Mouse (Mus musculus): ENCODE results near the gene Shtn1. TPM values are rescaled to one million over a fixed set of nuclear protein-coding genes. Genes with fewer than 3 reads are reported as not detected.

Shtn1 gene
- total RNA-seq, 2 experiments from 2014 or later, result 18.7 to 19.7 TPM

- no peak for DNase-seq (ENCODE audit: low spot score in 2 of 2)
Observed at GRCm38 (mm10) chr19:59052783-59053490, 23.0 kb downstream of the Shtn1 start.

DNA sequence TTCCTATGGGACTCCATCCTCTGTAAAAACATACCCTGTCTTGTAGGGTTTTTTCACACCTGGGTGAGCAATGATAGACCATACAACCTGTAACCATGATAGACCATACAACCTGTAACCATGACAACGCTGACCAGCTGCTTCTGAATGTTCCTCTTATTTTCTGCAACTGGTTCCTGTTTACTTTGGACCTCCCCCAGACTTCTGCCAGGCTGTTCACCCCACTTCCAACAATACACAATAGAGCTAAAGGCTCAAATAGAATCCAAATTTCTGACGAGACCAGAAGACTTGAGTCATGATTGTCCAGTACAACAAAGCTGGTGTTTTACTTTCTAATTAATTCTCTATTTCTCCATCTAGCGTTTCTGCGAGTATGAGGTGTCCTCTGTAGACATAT, 23.8 kb downstream of the Shtn1 start:
- DNase-seq (ENCODE audit: low spot score in 2 of 2), result no peak

DNA sequence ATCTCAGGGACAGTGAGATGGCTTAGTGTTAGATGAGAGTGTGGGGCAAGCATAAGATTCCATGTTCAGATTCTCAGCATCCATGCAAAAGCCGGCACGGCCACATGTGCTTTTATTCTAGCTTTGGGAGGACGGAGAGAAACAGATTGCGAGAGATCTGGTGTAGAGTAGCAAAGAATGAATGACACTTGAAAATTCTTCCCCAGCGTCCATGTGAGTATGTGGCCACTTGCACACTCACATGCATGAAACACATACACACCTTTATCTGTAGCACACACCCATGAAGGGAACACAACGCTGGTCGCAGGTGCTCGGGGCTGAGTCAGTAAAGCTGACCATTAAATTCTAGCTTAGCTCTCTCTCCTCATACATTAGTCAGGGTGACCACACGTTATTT, 24.3 kb downstream of the Shtn1 start:
- DNase-seq (ENCODE audit: low spot score in 2 of 2), result no peak

- DNase-seq (ENCODE audit: low spot score in 2 of 2), result no peak
Observed at GRCm38 (mm10) chr19:59048852-59049251, 27.0 kb downstream of the Shtn1 start.

GRCm38 (mm10) chr19:59047511-59047910, 28.4 kb downstream of the Shtn1 start:
- no peak for DNase-seq (ENCODE audit: low spot score in 2 of 2)

- no peak for DNase-seq (ENCODE audit: low spot score in 2 of 2)
Observed at GRCm38 (mm10) chr19:59041086-59041485, 34.8 kb downstream of the Shtn1 start.

DNA sequence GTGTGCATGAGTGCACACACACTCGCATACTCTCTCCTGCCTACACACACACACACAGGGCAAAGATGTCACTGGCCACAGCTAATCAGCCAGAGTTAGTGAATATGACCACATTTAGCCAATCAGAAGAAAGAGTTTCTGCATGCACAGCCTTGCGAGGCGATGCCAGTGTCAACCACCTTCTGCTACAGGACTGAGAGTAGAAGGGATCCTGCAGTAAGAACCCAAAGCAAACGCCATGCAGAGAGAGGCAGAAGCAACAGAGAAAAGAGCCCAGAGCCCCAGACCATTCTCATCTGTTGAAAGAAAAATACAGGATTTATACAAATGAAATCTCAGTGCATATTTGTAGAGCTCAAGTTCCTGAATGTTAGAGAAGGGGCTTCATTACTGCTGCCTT, 37.1 kb downstream of the Shtn1 start:
- DNase-seq (ENCODE audit: low spot score in 2 of 2), result no peak

DNA sequence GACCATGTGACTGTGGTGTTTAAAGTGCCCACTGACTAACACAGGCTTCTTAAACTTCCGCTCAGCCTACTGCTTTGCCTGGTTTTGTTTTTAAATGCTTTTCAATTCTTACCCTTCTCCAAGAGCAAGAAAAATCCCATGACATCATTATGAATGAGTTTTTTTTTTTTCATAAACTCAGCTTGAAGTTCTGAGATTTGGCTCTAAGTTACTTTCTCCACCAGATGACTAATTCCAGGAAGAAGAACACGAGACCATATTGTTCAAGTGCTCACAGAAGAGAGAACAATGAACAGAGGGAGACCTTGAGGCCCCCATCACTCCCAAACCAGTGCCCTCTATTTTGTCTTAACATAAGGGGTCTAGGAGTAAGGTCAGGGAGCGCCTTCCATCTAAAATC, 39.1 kb downstream of the Shtn1 start:
- DNase-seq (ENCODE audit: low spot score in 2 of 2), result no peak

DNA sequence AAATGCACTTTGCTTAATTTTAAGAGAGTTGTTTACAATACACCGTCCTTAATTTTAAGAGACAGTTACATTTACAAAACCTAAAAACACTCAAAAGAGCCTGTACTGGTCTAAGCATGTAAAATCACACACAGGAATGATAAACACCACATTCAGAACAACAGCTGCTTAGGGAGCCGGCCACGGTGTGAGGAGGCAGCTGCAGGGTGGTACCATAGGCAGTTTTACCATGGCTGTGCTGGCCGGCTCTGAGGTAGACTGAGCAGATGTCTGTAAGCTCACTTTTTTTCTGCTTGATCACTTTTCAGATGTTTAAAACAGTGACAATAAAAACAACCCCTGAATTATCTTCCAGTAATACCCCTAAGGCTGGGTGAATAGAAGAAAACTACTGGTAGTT, 42.7 kb downstream of the Shtn1 start:
- no peak for DNase-seq (ENCODE audit: low spot score in 2 of 2)

- no peak for DNase-seq (ENCODE audit: low spot score in 2 of 2)
Observed at GRCm38 (mm10) chr19:59030221-59030620, 45.7 kb downstream of the Shtn1 start.

DNA sequence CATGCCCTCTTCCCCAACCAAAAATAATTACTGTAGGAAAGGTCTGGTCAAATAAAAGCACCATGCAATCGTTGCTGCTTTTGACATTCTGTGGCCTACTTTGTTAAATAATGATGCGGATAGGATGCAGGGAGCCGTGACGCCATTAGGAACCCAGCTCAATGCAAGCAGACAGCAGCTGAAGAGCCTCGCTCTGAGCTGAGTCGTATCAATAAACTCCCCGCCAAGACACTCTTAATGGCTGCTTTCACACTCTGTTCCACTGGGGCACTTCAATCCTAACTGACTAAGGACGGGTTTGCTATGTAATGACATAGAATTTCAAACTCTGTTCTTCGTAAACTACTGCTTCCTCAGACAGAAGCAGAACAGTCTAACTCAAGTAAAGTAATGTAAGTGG, 46.9 kb downstream of the Shtn1 start:
- no peak for DNase-seq (ENCODE audit: low spot score in 2 of 2)

DNA sequence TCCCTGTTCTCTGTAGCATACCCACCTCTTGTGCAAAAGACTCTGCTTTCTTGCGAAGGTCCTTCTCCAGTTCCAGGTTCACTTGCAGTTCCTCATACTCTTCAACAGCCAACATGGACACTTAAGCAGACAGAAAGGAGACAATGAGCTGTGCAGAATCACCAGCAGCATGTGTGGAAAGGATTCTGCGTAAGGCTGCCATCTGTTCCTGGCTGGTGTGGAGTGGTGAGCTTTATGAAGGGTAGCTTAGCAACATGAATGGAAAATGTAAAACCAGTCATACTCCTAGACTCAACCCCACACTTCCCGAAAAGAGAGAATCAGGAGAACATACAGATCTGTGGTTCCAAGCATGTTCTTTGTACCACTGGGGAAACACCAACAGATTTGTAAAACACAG, 47.8 kb downstream of the Shtn1 start:
- DNase-seq (ENCODE audit: low spot score in 2 of 2), result peak; percentile 46 to 64

- DNase-seq (ENCODE audit: low spot score in 2 of 2), result no peak
Observed at GRCm38 (mm10) chr19:59023876-59024275, 52.0 kb downstream of the Shtn1 start.

- no peak for DNase-seq (ENCODE audit: low spot score in 2 of 2)
Observed at GRCm38 (mm10) chr19:59021644-59022043, 54.3 kb downstream of the Shtn1 start.

DNA sequence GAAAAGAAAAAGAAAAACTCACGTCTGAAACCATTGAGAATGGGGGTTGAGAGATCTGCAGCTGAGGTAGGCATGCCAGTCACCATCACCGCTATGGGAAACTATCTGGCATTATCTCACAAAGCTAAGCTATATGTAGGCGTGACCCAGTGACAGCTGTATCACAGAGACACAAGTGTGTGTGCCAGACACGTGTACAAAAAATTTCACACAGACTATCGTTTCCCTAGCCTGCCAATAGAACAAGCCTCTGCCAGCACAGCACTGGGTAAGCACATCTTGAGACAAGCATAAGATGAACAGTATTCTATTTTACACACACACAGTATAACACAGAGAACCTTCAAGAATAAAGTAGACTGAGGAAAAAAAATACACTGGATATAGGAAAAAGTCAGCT, 65.1 kb downstream of the Shtn1 start:
- no peak for DNase-seq (ENCODE audit: low spot score in 2 of 2)

GRCm38 (mm10) chr19:59006577-59007340, 69.1 kb downstream of the Shtn1 start:
- peak in 1 of 2 experiments; percentile 15 for DNase-seq (ENCODE audit: low spot score in 2 of 2)

GRCm38 (mm10) chr19:59002827-59003226, 73.1 kb downstream of the Shtn1 start:
- DNase-seq (ENCODE audit: low spot score in 2 of 2), result no peak

DNA sequence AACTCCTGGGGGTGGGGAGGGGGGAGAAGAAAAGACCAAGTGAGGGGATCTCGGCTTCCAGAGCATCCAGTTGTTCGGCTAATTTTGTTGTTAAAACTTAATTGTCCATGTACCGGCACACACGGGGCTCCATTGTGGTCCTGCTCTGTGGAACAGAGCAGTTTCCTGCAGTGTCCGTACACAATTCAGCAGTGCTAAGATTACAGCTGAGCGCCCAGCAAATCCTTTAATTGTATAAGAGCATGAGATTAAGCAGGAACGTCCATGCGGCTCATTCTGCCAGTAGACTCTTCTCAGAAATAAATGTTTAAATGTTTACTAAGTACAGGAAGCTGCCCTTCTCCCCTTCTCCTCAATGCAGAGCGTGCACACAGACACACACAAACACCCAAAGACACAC, 94.3 kb downstream of the Shtn1 start:
- no peak for DNase-seq (ENCODE audit: low spot score in 2 of 2)

GRCm38 (mm10) chr19:58980056-58980440, 95.9 kb downstream of the Shtn1 start:
- no peak for DNase-seq (ENCODE audit: low spot score in 2 of 2)

DNA sequence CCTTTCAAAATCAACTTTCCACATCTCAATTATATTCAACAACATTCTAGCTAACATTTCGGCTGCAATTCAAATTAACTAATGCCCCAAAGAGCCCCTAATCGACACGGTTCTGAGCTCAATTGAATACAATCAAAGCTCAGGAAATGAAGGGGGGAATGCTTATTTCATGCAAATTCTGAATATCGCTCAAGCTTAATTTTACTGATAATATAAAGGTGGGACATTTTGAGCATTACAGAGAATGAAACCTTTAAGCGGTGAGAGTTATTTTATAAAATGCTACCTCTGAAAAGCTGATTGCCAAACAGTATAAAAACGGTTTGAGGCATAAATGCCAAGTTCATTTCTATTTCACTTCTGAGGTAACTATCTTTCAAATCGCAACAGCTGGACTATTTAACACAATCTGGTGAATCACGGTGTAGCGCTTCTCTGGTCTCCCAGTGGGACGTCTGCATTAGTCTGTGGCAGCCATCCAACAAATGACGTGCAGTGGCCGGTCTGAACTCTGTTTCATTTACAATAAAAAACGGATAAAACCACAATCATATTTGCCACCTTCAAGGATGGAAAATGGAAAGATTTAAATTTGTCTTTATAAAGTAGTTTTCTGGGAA, 96.4 kb downstream of the Shtn1 start:
- peak; percentile 14 to 26 for DNase-seq (ENCODE audit: low spot score in 2 of 2)

DNA sequence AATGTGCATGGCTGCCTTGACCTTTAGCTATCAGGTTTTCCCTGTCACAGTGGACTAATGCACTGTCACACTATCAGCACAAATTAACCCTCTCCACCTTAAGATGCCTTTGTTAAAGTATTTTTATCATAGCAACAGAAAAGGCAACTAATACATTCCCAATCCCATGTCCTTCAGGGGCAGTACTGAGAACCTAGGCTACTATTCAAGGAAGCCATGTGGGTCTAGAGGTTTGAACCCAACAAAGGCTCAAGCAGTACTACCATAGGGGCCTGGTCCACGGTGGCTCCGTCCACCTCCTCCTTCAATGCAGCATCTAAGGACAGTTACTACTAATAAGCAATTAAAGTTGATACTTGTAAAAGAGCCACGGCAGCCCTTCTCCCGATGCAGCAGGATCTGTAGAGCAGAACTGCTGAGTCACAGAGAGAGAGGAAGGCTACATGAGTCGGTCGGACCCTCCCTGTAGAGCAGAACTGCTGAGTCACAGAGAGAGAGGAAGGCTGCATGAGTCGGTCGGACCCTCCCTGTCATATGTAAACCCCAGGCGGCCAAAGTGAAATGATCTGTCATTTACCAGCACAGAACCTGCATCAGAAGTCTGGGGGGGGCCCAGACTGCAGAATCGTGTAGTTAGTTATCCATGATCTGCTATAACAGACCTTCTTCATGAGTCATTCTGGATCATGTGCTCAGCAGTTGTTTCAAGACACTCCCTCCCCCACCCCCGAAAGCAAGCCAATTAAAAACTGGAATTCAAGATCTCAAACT, 97.3 kb downstream of the Shtn1 start:
- DNase-seq (ENCODE audit: low spot score in 2 of 2), result peak; percentile 24 to 36
